Mouse (Mus musculus): ENCODE results near the gene Gm9844. TPM values are rescaled to one million over a fixed set of nuclear protein-coding genes. Genes with fewer than 3 reads are reported as not detected.
"Not testable (repeated sequence)": the region's sequence is repeated elsewhere in the genome, so short reads cannot be mapped to it uniquely, and the experiment has no call there.

Gm9844 gene
- polyA plus RNA-seq, 3 experiments from 2014 or later = 14.1 to 61.2 (median 46.0) TPM

GRCm38 (mm10) chr7:24869532-24870165 is 7.6 kb downstream of the Gm9844 start, which contains the start of the genes Lypd4 and Dmrtc2:
Lypd4 (minus strand) TSS chr7:24869941.
Dmrtc2 (plus strand) TSS chr7:24870057.
- ATAC-seq = no peak

DNA sequence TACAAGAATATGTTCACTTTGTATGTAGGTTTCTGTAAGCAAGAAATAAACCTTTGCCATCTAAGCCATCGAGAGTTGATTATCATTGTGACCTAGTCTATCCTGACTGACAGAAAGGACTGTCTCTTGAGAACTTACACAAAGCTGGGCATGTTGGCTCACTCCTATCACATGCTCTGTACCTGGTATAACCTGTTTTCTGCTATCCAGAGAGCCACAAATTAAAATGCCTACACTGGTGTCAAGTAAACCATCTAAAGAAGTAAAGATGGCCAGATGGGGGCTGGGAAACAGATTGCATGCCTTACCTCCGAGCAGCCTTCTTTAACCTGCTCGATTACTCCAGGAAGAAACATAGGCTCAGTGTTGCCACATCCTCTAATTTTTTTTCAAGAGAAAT is 15.6 kb downstream of the Gm9844 start:
- no peak for ATAC-seq

- ATAC-seq = no peak
Observed at GRCm38 (mm10) chr7:24879620-24880019, 17.6 kb downstream of the Gm9844 start.

GRCm38 (mm10) chr7:24882416-24883199 is 20.6 kb downstream of the Gm9844 start:
- ATAC-seq = no peak

DNA sequence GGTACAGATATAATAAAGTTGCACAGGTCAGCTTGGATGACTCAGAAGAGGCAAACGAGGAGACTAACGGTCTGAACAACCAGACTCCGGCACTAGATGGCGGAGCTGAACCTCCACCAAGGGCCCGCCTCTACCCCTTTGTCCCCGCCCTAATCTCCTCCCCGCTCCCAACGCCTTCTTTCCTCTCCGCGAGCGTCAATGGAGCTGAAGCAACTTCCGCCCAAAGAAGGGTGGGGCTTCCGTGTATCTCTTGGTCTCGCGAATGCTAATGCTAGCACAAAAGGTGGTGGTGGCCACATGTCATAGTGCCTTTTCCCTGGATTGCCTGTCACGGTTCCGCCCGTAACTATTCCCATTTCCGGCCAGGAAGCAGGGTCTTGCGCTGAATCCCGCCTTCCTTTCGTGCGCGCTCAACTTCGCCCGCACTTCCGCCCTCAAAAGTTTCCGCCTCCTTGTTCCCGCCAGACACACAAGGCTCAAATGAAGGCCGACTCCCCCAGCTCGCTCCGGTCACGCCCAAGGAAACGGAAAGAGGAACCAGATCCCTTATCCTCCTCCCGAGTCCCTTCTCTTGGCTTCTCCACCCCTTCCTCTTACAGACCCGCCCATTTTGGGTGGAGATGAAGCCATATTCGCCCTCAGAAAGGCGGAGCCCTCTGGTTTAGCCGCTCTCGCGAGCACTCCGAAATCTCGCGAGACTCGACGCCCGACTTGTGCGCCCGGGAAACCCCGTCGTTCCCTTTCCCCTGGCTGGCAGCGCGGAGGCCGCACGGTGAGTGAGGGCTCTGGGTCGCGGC is 22.1 kb downstream of the Gm9844 start, which contains the start of gene Rps19:
Rps19 (plus strand) TSS at position 476 of the 797 bp plus-strand sequence.
- ATAC-seq = peak; percentile 86

DNA sequence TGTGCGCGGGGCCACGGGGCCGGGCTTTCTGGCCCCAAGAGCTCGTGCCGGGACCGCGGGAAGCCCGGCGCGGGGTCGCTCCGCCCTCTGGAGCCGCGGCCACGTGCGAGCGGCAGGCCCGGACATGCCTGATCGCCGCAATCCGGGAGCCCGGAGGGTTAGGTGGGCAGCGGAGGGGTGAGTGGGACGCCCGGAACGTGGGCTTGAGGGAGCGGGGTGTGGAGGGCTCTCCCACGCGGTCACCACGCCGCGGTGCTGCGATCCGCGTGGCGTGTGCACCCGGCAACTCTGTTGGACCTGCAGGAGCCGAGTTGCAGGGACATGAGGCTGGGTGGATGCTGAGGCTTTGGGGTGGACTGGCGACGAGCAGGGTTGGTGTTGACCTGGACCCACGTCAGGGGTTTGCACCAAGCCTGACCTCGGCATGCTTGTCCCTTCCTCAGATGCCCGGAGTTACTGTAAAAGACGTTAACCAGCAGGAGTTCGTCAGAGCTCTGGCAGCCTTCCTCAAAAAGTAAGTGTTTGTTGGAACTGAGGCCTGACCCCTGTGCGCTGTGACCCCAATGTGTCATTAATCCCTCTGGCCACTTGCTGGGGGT is 22.8 kb downstream of the Gm9844 start:
- peak; percentile 23 for ATAC-seq

DNA sequence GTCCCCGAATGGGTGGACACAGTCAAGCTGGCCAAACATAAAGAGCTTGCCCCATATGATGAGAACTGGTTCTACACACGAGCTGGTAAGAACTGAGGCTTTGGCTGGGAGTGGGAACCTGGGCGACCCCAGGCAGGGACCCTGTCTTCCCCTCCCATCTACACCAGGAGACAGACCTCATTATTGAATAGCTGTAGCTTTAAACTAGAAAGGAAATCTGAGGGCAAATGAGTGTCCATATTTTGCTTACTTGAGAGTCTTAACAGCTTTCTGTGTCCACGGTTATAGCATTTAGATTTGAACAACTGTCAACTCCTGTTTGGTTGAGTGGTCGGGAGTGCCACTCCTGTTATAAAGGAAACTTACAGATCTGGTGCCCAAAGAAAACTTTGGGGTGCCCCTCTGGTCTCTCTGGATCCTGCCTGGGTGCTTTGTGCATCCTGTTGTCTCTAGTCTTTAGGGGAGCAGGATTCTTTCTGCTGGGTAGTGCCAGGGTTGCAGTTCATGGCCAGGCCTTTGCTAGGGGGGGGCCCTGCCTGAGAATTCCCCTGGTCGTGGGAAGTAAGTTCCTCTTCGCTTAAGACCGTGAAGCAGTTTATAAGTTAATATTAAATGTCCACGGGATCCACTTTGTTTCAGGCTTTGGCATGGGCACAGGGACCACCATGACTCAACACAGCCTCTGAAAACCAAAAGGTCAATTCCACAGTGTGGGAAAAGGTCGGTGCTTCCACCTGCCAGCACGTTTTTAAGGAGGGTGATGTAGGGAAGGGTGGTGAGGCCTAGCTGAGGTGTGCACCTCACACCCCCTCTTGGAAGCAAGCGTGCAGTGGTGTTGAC is 23.7 kb downstream of the Gm9844 start:
- no peak for ATAC-seq

DNA sequence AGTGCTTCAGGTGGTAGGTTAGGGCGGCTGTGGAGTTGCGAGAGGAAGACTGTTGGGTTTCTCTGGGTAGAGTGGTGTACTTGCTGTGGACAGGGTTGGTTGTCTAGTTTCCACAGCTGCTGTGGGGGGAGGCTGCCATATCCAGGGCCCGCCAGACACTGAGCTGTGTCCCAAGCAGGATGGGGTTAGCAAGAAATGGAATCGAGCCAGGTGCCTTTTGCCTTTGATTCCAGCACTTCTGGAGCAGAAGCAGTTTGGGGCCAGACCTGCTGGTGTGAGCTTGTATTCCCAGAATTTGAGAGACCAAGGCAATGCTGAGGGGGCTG is 24.3 kb downstream of the Gm9844 start:
- no peak for ATAC-seq

- ATAC-seq = no peak
Observed at GRCm38 (mm10) chr7:24887096-24887495, 25.1 kb downstream of the Gm9844 start.

DNA sequence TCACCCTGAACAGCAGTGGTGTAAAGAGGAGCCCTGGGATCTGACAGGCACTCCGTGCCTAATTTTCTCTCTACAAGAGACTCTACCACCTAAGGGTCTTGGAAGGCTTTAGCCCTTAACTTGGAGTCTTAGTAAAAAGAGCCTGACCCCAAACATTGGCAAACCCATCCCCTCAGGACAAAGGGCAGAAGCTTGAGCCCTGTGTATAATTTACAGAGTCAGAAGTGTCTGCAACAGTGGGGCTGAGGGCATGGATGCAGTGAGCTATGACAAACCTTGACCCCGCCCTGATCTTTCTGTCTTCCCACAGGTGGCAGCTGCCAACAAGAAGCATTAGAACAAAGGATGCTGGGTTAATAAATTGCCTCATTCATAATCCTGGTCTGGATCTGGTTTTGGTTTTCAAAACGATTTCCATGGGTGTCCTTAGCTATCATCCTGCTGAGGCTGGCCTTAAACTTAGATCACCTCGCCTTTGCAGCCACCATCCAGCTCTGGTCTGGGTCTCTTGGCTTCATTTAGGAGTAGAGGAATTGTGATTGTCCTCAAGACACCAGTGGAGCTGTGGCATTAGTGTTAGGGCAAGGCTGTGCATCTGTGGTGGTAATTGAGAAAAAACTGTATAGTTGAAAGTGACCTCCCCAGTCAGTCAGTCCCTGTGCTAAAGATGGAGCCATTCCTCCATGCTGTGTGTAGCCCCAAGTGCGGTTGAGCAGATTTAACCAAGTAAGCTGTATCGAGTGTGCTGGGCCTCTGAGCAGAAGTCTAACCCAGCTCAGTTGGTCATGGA is 27.6 kb downstream of the Gm9844 start:
- ATAC-seq = no peak

DNA sequence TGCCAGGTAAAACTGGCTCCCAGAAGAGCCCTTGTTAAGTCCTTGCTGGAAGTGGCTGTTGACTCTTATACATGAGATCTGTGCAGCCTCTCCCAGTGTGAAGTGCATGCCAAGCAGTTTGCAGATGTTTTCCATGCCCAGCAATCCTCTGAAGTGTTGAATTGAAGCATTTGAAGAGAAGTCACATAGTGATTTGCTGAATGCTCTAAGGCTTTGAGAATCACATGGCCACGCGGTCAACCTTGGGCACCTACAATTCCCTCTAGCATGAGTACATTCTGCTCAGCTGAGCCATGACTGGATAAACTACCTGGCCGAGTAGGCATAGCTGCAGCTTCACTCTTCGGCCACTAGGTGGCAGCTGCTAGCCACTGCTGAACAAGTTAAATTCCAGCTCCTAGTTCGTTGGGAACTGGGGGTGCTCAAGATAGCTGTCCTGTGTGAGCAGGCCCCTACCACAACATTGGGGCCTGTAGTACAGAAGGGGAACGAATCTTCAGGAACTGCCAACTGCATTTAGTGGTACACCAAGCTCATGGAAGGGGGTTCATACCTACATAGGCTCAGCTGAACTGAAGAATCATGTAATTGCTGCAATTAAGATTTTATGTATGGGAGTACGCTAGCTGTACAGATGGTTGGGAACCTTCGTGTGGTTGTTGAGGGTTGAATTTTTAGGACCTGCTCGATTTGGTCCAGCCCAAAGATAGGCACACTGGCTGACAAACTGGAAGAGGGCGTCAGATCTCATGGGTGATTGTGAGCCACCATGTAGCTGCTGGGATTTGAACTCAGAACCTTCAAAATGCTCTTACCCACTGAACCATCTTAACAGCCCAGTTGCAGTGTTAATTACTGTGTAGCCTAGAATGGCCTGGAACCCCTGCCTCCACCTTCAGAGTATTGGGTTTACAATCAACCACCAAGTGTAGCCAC is 28.5 kb downstream of the Gm9844 start:
- peak; percentile 78 for ATAC-seq

DNA sequence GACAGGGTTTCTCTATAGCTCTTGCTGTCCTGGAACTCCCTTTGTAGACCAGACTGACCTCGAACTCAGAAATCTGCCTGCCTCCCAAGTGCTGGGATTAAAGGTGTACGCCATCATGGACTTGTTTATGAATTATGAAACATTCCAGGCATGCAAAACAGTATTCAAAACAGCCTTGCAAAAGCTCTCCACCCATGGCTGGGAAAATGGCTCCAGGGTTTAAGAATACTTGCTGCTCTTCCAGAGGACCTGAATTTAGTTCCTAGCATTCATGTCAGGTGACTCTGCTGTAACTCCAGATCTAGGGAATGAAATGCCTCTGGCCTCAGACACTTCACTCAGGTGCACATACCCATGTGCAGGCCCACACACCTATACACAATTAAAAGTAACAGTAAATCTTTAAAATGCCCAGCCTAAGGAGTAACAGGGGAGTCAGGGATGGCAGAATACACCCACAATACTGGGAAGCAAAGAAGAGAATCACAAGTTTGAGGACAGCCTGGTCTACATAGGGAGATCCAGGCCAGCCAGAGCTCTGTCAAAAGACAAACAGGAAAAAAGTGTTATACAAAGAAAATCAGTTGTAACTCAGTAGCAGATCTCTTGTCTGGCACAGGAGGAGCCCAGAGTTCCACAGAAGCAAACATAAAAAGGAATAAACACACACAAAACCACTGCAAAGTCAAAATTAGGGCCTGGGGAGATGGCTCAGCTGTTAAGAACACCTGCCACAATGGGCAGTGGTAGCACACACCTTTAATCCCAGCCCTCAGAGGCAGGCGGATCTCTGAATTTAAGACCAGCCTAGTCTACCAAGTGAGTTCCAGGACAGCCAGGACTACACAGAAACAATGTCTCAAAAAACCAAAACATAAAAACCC is 29.5 kb downstream of the Gm9844 start:
- no peak for ATAC-seq

DNA sequence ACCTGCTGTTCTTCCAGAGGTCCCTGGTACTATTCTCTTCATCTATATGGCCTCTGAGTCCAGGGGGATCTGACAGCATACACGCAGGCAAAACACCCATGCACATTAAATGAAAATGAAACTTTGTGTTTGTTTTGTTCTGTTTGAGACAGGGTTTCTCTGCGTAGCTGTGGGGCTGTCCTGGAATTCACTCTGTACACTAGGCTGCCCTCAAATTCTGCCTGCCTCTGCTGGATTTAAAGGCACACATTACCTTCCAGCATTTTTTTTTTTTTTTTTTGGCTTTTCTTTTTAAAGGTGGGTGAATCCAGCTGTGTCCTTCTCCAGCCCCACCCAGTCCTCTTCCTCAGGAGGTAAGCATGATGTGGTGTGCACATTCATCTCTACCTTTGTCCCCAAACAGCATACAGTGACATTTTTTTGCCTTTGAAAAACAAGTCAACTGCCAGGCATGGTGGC is 30.1 kb downstream of the Gm9844 start:
- ATAC-seq = peak; percentile 57

GRCm38 (mm10) chr7:24895749-24896148 is 33.7 kb downstream of the Gm9844 start:
- not testable (repeated sequence) for ATAC-seq

DNA sequence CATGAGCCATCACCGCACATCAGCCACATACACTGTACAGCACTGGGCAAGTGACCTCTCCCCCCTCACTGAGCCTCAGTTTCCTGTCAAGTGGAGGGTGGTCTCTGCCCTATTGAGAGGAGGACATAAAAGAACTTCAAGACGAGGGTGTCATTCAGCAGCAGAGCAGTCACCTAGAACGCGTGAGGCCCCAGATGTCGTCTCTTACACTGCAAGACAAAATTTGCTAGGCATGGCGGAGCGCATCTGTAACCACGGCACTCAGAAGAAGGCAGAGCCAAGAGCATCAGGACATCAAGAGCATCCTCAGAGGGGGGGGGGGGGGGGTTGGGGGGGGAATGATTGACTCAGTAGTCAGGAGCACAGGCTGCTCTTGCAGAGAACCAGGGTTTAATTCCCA is 34.3 kb downstream of the Gm9844 start:
- no peak for ATAC-seq

- ATAC-seq = no peak
Observed at GRCm38 (mm10) chr7:24897224-24897623, 35.2 kb downstream of the Gm9844 start, which contains the start of gene Cd79a. Cd79a (plus strand) TSS chr7:24897381.

DNA sequence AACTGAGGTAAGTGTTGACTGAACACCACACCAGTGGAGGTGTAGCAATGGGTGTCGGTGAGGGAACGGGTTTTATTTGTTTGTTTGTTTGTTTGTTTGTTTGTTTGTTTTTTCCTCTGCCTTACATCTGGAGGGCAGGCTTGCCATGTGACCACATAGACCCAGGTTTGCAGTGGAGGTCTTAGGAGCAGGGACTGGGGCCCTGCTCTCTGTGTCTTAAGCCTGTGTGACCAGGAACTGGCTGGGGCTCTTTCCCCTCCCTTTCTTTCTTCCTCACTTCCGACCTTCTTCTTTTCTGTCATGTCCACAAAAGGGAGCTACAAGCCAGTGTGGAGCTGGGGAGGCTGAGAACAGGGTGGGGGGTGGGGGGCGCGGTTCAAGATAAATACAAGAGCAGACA is 35.9 kb downstream of the Gm9844 start:
- ATAC-seq = no peak

DNA sequence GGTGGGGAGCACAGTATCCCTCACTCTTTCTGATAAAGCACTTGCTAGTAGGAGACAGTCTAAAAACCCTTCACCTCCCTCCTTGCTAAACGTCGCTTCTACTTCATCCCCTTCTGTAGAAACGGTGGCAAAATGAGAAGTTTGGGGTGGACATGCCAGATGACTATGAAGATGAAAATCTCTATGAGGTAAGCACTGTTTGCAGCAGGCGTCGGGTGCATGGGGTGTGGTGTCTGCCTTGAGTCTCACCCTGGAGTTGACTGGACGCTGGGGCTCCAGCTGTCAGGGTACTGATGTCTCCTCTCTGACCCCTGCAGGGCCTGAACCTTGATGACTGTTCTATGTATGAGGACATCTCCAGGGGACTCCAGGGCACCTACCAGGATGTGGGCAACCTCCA is 39.1 kb downstream of the Gm9844 start:
- ATAC-seq = no peak

DNA sequence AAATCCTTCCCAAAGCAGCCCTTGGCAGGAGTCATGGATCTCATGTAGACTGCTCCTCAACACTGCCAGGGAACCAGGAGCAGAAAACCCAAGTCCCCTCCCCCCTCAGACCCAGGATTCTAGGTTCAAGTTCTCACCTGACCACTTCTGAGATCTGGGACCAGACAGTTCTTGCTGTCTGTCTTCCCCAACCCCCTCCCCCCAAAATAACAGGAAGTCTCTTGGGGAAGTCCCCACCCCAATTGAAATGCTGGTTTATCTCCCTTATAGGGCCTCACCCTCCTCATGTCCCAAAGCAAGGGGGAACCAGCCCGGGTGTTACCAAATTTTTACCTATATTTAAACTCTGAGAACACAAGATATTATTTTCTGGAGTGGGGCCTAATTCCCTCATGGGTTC is 39.8 kb downstream of the Gm9844 start:
- ATAC-seq = peak; percentile 45

Measured in inflammation-experienced regulatory T-cells, adult 6 months (primary cell).